Mouse (Mus musculus): Measurements from ENCODE around the gene Rtbdn. TPM values are rescaled to one million over a fixed set of nuclear protein-coding genes. Genes with fewer than 3 reads are reported as not detected.

Gene Rtbdn
- polyA plus RNA-seq, 1 experiment from 2014 or later: 0.26 TPM

DNA sequence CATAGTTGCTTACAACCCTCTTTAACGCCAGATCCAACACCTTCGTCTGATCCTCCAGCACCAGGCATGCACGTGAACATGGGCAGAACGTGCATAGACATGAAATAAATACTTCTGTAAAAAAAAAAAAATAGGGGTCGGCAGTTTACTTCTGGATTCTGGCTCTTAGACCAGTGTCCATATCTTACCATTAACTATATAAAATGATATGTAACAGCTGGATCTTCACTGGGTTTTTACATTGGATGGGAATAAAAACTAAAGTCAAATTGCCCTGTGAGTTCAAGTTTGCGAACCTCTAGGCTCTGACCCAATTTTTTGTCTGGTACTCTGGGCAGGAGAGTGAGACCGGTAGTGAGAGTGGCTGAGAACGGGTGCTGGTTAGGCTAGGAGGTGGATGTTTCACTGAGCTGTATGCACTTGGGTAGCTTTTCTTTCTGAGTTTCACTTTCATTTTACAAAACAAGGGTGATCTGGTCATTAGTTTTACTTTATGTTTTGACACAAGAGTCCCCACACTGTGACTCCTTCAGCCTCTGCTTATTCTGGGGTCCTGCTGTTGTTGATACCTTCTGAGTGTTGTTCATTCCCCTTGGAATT, 27.9 kb downstream of the Rtbdn start:
- no peak overlapping the region for H3K27ac ChIP-seq
- H3K27me3 ChIP-seq: no peaks in the 10 kb centered on the region
- no peak overlapping the region for H3K9ac ChIP-seq
- H3K4me1 ChIP-seq (replicated peaks): peaks cover 53% of the 10 kb centered on the region
- no peaks in the 10 kb centered on the region for H3K9me3 ChIP-seq (replicated peaks)
- no peak for ATAC-seq (replicated peaks; ENCODE audit: insufficient number of reproducible peaks, insufficient read depth, low FRiP score, low read depth)
- peaks cover 31% of the 10 kb centered on the region for H3K36me3 ChIP-seq
- no peak overlapping the region for H3K4me3 ChIP-seq
- H3K4me2 ChIP-seq: no peak overlapping the region
- 78% methylated on average over 8 of the region's 8 CpGs for whole genome bisulfite sequencing

DNA sequence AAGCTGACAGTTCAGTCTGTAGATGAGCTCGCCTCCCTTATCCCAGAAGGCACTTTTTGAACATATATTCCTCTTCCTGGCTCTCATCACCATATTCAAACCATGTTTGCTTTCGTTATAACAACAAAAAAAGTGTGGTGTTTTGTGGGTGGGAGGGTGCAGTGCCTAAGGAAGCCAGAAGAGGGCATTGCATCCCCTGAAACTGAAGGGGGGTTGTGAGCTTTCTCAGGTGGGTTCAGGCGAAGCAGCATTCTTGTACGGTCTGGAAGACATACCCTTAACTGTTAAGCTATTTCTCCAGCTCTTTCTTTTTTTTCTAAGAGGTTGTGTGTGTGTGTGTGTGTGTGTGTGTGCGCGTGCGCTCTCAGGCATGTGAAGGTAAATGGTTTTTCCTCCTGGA, 28.6 kb downstream of the Rtbdn start:
- H3K9me3 ChIP-seq (replicated peaks): no peaks in the 10 kb centered on the region
- WGBS: 32% methylated on average over 7 of the region's 7 CpGs
- peaks cover 31% of the 10 kb centered on the region for H3K36me3 ChIP-seq
- peak overlapping the region; percentile 97 for H3K4me2 ChIP-seq
- H3K9ac ChIP-seq: no peak overlapping the region
- peak overlapping the region; percentile 91 for H3K27ac ChIP-seq
- no peak for ATAC-seq (replicated peaks; ENCODE audit: insufficient number of reproducible peaks, insufficient read depth, low FRiP score, low read depth)
- H3K27me3 ChIP-seq: no peaks in the 10 kb centered on the region
- H3K4me3 ChIP-seq: peak overlapping the region; percentile 66; the same call in 1 of the 2 replicates
- peaks cover 58% of the 10 kb centered on the region for H3K4me1 ChIP-seq (replicated peaks)

GRCm38 (mm10) chr8:84976031-84976762, 29.4 kb downstream of the Rtbdn start:
- H3K4me1 ChIP-seq (replicated peaks): peaks cover 58% of the 10 kb centered on the region

DNA sequence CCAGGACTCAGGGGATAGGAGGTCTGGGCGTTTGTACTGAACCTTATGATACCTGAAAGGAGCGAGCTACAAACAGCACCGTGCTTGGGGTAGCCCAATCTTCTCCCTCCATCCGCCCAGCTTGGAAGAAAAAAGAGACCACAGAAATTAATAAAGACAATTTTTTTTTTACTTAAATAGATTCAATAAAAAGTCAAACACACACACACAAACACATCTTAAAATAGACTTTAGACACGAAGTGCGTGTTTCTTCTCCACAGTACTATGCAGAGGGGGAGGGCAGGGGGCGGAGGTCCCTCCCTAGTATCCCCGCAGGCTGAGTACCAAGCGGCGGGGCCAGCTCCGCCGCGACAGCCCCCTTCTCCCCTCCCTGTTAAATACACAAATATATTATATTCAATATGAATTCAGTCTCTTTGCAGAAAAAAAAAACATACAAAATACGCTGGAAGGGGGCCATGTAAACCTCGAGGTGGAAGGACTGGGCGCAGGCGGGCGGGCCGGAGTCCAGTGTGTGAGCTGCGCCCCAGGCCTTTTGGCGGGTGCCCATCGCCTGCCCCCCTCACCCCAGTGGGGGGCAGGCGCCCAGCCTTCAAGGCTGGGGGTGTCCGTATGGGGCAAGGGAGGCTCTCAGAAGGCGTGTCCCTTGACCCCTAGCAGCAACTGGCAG, 30.1 kb downstream of the Rtbdn start:
- WGBS: 2% methylated on average over 25 of the region's 25 CpGs
- H3K4me2 ChIP-seq: peak overlapping the region; percentile 97
- peak overlapping the region; percentile 91 for H3K27ac ChIP-seq
- ATAC-seq (replicated peaks; ENCODE audit: insufficient number of reproducible peaks, insufficient read depth, low FRiP score, low read depth): no peak
- no peaks in the 10 kb centered on the region for H3K9me3 ChIP-seq (replicated peaks)
- H3K36me3 ChIP-seq: peaks cover 22% of the 10 kb centered on the region
- H3K4me3 ChIP-seq: peak overlapping the region; percentile 66
- H3K9ac ChIP-seq: peak overlapping the region; percentile 79
- H3K4me1 ChIP-seq (replicated peaks): peaks cover 64% of the 10 kb centered on the region
- H3K27me3 ChIP-seq: no peaks in the 10 kb centered on the region

More at GRCm38 (mm10) chr8:84976031-84976762, 29.4 kb downstream of the Rtbdn start:
- Histone ChIP-seq H3K27ac (peak overlapping the region; percentile 91), H3K9me3 (replicated peaks) (no peaks in the 10 kb centered on the region), H3K9ac (peak overlapping the region; percentile 79), H3K4me3 (peak overlapping the region; percentile 66), H3K27me3 (no peaks in the 10 kb centered on the region), H3K4me2 (peak overlapping the region; percentile 97), H3K36me3 (peaks cover 28% of the 10 kb centered on the region)
- peak; percentile 80 for ATAC-seq (replicated peaks; ENCODE audit: insufficient number of reproducible peaks, insufficient read depth, low FRiP score, low read depth)
- under 1% methylated on average over 58 of the region's 61 CpGs for WGBS

DNA sequence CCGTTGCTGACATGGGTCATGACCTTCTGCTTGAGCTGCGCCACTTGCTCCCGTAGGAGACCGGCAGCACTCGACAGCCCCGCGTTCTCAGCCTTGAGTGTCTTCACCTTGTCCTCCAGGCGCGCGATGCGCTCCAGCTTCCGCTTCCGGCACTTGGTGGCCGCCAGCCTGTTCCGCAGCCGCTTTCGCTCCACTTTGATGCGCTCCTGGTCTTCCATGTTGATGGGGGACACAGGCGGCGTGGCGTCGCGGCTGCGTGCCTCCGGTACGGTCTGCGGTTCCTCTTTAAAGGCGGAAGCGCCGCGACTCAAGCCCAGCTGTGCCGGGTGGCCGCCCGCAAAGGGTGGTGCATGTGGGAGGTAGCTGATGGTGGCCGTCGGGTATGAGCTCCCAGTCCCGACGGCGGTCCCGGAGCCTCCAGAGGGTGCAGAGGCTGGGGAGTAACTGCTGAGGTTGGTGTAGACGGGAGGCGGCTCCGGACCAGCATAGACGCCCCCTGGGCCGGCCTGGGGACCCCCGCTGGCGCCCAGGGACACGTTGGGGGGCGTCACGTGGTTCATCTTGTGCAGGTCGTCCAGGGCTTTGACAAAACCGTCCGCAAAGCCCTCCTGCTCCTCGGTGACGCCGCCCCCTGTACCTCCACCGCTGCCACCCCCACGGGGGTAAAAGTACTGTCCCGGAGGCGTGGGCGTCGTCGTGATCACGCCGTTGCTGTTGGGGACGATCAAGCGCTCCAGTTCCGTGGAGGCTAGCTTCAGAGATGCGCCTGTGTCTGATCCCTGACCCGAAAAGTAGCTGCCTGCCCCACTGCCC, 30.9 kb downstream of the Rtbdn start:
- H3K27ac ChIP-seq: peak overlapping the region; percentile 91
- no peaks in the 10 kb centered on the region for H3K9me3 ChIP-seq (replicated peaks)
- H3K4me1 ChIP-seq (replicated peaks): peaks cover 70% of the 10 kb centered on the region
- H3K4me3 ChIP-seq: peak overlapping the region; percentile 66
- WGBS: under 1% methylated on average over 70 of the region's 70 CpGs
- H3K27me3 ChIP-seq: no peaks in the 10 kb centered on the region
- H3K9ac ChIP-seq: peak overlapping the region; percentile 79
- H3K36me3 ChIP-seq: peaks cover 15% of the 10 kb centered on the region
- H3K4me2 ChIP-seq: peak overlapping the region; percentile 97
- no peak for ATAC-seq (replicated peaks; ENCODE audit: insufficient number of reproducible peaks, insufficient read depth, low FRiP score, low read depth)

DNA sequence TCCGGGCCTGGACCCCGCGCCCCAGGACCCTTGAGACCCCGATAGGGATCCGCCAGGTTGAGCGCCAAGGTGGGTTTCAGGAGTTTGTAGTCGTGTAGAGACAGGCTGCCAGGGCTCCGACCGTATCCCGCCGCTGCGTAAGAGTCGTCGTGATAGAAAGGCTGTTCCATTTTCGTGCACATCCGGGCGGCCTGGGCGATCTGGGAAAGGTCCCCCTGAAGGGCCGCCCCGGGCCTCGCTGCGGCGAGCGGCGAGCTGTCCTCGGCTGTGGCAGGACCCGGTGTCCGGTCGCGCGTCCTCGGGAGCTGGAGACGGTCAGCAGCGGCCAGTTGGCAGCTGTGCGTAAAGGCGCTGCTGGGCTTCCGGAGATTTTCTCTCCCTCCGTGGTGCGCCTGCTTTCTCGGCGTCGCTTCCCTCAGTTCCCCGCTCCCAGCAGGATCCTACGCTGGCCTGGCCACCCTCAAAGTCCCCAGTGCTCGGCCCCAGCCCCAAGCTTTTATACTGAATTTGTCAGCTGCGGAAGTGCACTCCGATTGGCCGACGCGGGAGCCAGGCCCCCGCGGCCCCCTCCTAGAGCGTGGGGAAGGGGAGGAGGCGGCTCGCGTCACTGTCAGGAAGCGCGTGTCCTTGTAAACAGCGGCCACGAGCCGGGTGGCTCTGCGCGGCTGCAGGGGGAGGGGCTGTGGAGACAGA, 31.6 kb downstream of the Rtbdn start, which contains the start of gene Junb:
TSS of gene Junb (minus strand) at position 471 of the 693 bp plus-strand sequence.
- Histone ChIP-seq H3K4me2 (peak within 1 kb of the TSS; percentile 97), H3K9ac (peak within 1 kb of the TSS; percentile 79), H3K4me3 (peak within 1 kb of the TSS; percentile 66), H3K27me3 (no peaks in the 10 kb centered on the region), H3K27ac (peak within 1 kb of the TSS; percentile 91), H3K36me3 (peaks cover 7% of the 10 kb centered on the region), H3K4me1 (replicated peaks) (peaks cover 70% of the 10 kb centered on the region), H3K9me3 (replicated peaks) (no peaks in the 10 kb centered on the region)
- peak; percentile 67 for ATAC-seq (replicated peaks; ENCODE audit: insufficient number of reproducible peaks, insufficient read depth, low FRiP score, low read depth)
- under 1% methylated on average over 63 of the region's 63 CpGs for WGBS

DNA sequence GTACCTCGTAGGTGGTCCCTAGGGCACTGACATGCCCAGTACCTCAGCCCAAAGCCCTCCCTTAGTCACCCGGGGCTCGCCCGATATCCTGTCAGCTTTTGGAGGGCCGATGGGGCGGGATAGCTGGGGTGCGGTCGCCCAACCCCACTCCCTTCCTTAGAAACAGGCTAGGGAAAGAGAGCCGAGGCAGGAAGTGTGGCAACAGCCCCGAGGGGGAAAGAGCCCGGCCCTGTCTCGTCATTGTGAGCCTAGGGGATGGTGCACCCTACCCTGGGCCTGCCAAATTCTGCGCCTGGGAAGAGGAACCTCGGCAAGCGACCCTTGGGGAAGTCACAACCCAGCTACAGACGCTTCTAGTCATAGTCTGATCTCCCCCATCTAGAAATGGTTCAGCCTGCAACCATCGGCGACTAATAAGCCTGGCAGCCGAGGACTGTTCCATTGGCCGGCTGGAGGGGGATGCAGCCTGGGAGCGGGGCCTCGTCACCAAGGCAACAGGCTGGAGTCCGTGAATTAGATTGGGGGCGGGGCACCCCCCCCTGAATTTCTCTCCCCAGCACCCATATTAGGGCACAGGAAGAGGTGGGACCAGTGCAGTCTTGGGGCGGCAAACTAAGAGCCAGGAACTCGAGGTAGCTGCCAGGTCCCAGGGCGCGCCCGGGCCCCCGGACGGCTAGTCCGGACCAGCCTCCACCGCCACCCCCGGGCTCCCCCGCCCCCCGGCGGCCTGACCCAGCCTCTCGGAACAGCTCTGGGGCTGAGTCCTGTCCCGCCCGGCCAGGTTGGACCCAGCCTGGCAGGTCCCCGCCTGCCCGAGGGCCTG, 33.0 kb downstream of the Rtbdn start:
- Histone ChIP-seq H3K36me3 (no peaks in the 10 kb centered on the region), H3K27ac (peak overlapping the region; percentile 91), H3K4me1 (replicated peaks) (peaks cover 73% of the 10 kb centered on the region), H3K9me3 (replicated peaks) (no peaks in the 10 kb centered on the region), H3K4me3 (peak overlapping the region; percentile 66), H3K9ac (peak overlapping the region; percentile 49), H3K27me3 (no peaks in the 10 kb centered on the region), H3K4me2 (peak overlapping the region; percentile 97)
- 3% methylated on average over 38 of the region's 42 CpGs for WGBS
- ATAC-seq (replicated peaks; ENCODE audit: insufficient number of reproducible peaks, insufficient read depth, low FRiP score, low read depth): peak; percentile 18

- H3K27ac ChIP-seq: peak overlapping the region; percentile 91
- 25% methylated on average over 11 of the region's 11 CpGs for WGBS
- peaks cover 73% of the 10 kb centered on the region for H3K4me1 ChIP-seq (replicated peaks)
- H3K4me2 ChIP-seq: peak overlapping the region; percentile 97
- ATAC-seq (replicated peaks; ENCODE audit: insufficient number of reproducible peaks, insufficient read depth, low FRiP score, low read depth): no peak
- H3K9ac ChIP-seq: no peak overlapping the region
- no peaks in the 10 kb centered on the region for H3K27me3 ChIP-seq
- H3K9me3 ChIP-seq (replicated peaks): no peaks in the 10 kb centered on the region
- peak overlapping the region; percentile 66 for H3K4me3 ChIP-seq
- no peaks in the 10 kb centered on the region for H3K36me3 ChIP-seq
Measured at GRCm38 (mm10) chr8:84980622-84981358, 34.0 kb downstream of the Rtbdn start.

- Histone ChIP-seq H3K9ac (no peak overlapping the region), H3K27ac (peak overlapping the region; percentile 91), H3K4me2 (no peak overlapping the region)
Measured at GRCm38 (mm10) chr8:84981644-84982498, 35.1 kb downstream of the Rtbdn start.

More at GRCm38 (mm10) chr8:84981644-84982498, 35.1 kb downstream of the Rtbdn start:
- Histone ChIP-seq H3K4me1 (replicated peaks) (peaks cover 76% of the 10 kb centered on the region), H3K9me3 (replicated peaks) (no peaks in the 10 kb centered on the region), H3K27me3 (no peaks in the 10 kb centered on the region), H3K36me3 (no peaks in the 10 kb centered on the region), H3K4me3 (no peak overlapping the region)
- no peak for ATAC-seq (replicated peaks; ENCODE audit: insufficient number of reproducible peaks, insufficient read depth, low FRiP score, low read depth)
- 69% methylated on average over 15 of the region's 15 CpGs for WGBS

All from heart, embryonic 15.5 days (tissue).